Mouse (Mus musculus) hindbrain, postnatal 0 days (tissue): ENCODE data around the gene Fahd1. TPM values are rescaled to one million over a fixed set of nuclear protein-coding genes. Genes with fewer than 3 reads are reported as not detected.
A peak's percentile ranks its signal among the peaks of the same experiment; 100 is the strongest.

Source experiments
- ATAC-seq: fragments of 200-750 bp; cut with Nextera tagmentation; 2 replicates; pipeline ENCODE4 v1.8.0; 2017; ENCODE audit warnings: mild to moderate bottlenecking, moderate TSS enrichment, moderate library complexity
- DNase-seq: peaks from one replicate; pipeline ENCODE4 v3.0.0-alpha.2; 2015; ENCODE audit warnings: low spot score
- H3K27ac ChIP-seq: fragments of 300-500 bp; sonication (generic); 2 replicates; pipeline ENCODE4 v1.5.1; 2014; ENCODE audit warnings: mild to moderate bottlenecking
- H3K27me3 ChIP-seq: fragments of 300-500 bp; sonication (generic); 2 replicates; pipeline ENCODE4 v1.6.1; 2014; ENCODE audit warnings: low read length, mixed read lengths; ENCODE audit not compliant: insufficient read depth
- H3K36me3 ChIP-seq: fragments of 300-500 bp; sonication (generic); 2 replicates; pipeline ENCODE4 v1.6.1; 2014; ENCODE audit warnings: low read length, mixed read lengths; ENCODE audit not compliant: insufficient read depth
- H3K4me1 ChIP-seq: fragments of 300-500 bp; sonication (generic); 2 replicates; pipeline ENCODE4 v1.6.1; 2014; ENCODE audit warnings: antibody characterized with exemption, low read length, mixed read lengths; ENCODE audit not compliant: insufficient read depth
- H3K4me2 ChIP-seq: fragments of 300-500 bp; sonication (generic); 2 replicates; pipeline ENCODE4 v1.6.1; 2014; ENCODE audit warnings: low read depth, mild to moderate bottlenecking, low read length, moderate library complexity, mixed read lengths
- H3K4me3 ChIP-seq: fragments of 300-500 bp; sonication (generic); 2 replicates; pipeline ENCODE4 v1.5.1; 2014; ENCODE audit warnings: low read length
- H3K9ac ChIP-seq: fragments of 300-500 bp; sonication (generic); replicated peaks from 2 replicates; pipeline ENCODE4 v1.6.1; 2014; ENCODE audit warnings: mild to moderate bottlenecking, low read length, moderate library complexity, mixed read lengths
- H3K9me3 ChIP-seq: fragments of 300-500 bp; sonication (generic); 2 replicates; pipeline ENCODE4 v1.6.1; 2016; ENCODE audit warnings: low read length, mixed read lengths
- CTCF ChIP-seq: IDR thresholded peaks from 2 replicates; pipeline ENCODE4 v1.5.1; 2016; ENCODE audit warnings: antibody characterized with exemption, control low read depth, low read depth
- WGBS: fragments of 180-500 bp; shearing (Covaris S2); extraction: QIAGEN DNeasy Blood & Tissue Kit; methylation state at CpG from one replicate; pipeline ENCODE4 v1.1.7; 2014; 5-methylcytosine and 5-hydroxymethylcytosine counted together
- polyA plus RNA-seq: library from polyadenylated mRNA; unstranded; fragments of >200 nt; fragmentation: Nextera tagmentation; extraction: Ambion mirVana; gene quantifications from 2 replicates; pipeline ENCODE4 v1.2.1, GENCODE M21; 2015
- total RNA-seq: library from RNA; depleted of rRNA; stranded (reverse); fragments of >200 nt; gene quantifications from 2 replicates; pipeline ENCODE4 v1.2.3, GENCODE M21; 2014; rRNA removed

Gene Fahd1
- total RNA-seq (16.6 and 25.7 TPM in 2 replicates), polyA plus RNA-seq (20.2 and 22.2 TPM in 2 replicates)

DNA sequence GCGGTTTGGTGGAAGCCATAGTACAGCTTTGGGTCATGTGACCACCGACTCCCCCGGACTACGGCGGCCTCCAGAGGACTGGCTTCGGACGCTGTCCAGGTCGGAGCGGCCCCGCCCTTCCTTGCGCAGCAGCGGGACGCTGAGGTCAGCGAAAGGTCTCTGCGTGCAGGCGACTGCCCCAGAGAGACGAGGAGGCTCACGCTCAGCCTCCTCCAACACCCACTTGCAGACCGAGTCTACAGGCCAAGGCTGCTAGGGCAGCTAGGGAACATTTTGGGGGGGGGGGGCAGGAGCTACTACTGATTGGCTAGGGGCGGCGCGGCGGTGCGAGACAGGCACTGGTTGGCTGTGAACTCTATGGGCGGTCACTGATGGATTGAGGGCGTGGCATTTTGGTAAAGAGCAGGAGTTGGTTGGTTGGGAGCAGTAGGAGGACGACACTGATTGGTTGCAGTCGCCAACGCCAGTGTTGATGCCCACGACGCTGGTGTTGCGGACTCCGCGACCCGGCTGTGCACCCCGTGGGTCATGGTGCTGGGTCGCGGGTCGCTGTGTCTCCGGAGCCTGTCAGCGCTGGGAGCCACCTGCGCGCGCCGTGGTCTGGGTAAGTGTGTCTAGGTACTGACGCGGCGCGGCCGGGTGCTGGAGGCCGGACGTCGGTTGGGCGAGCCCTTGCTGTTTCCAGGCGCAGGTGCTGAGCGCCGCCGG, at the start of gene Fahd1:
Gene Fahd1 (minus strand): TSS at position 300 of the 708 bp plus-strand sequence.
- peak; percentile 98 for DNase-seq
- TF ChIP-seq CTCF = no peak
- Histone ChIP-seq H3K27ac (peak within 1 kb of the TSS; percentile 90), H3K4me2 (peak within 1 kb of the TSS; percentile 82), H3K4me1 (peaks cover 14% of the 10 kb centered on the region), H3K4me3 (peak within 1 kb of the TSS; percentile 85), H3K9ac (peak within 1 kb of the TSS; percentile 63), H3K36me3 (peaks cover 7% of the 10 kb centered on the region), H3K9me3 (no peaks in the 10 kb centered on the region), H3K27me3 (no peaks in the 10 kb centered on the region)
- peak; percentile 99 for ATAC-seq
- WGBS = under 1% methylated on average over 58 of the region's 58 CpGs

DNA sequence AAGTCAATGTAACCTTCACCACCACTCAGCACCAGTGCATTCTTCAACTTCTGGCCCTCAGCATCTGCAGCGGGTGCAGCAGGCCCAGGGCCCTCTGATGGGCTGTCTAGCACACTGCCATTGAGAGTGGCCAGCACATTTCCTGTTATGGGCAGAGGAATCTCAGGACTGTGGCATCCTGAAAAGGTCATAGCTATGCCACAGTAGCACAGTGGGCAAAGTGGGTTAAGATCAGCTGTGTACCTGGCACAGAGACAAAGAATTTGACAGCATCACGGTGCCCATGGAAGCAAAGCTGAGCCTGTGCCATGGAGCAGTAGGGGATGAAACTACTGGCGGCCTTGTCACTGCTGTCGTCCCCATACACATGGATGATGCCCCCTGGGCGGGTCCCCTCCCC, 49.0 kb upstream of the Fahd1 start:
- Histone ChIP-seq H3K36me3 (peaks cover 63% of the 10 kb centered on the region), H3K4me3 (no peak overlapping the region), H3K4me2 (no peak overlapping the region), H3K4me1 (peaks cover 13% of the 10 kb centered on the region), H3K9ac (no peak overlapping the region), H3K27me3 (no peaks in the 10 kb centered on the region), H3K9me3 (no peaks in the 10 kb centered on the region), H3K27ac (no peak overlapping the region)
- WGBS = 69% methylated on average over 5 of the region's 5 CpGs
- DNase-seq (no peak), ATAC-seq (no peak)
- TF ChIP-seq CTCF = no peak

DNA sequence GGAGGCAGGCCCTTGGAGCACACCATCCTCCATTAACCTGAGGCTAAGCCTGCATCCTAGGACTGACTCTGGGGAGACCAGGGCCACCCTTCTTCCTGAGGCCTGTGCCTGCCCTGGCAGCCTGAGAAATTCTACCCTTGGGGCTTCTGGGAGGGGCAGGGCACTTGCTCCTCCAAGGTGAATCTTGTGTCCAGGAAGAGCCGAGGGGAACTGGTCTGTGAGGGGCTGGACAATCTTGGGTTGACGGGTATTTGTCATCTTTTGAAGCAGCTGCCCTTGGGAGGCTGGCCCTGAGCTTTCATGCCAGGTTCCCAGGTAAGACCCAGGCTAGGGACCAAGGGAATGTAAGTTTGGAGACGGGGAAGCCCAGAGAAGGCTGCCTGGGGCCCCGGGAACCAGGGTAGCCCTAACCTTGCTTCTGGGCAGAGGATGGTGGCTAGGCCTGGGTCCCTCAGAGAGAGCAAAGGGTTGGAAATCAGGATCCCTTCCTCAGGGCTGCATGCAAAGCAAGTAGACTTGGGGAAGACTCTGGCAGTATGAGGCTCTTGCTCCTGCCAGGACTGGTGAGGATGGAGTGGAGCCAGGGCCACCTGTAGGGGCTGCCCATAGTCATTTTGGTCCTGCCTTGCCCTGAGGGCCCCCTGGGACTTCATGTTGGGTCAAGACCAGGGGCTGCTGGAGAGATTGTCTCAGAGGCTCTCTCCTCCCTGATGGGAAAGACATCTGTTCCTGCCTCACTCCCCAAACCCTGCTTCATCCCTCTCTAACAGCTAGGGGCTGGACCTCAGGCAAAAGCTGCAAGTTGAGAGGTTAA, 48.1 kb upstream of the Fahd1 start:
- Histone ChIP-seq H3K4me1 (peaks cover 19% of the 10 kb centered on the region), H3K27me3 (no peaks in the 10 kb centered on the region), H3K9ac (peak overlapping the region; percentile 17; the same call in 1 of the 2 replicates), H3K9me3 (no peaks in the 10 kb centered on the region), H3K4me3 (no peak overlapping the region), H3K27ac (peak overlapping the region; percentile 93; the same call in 1 of the 2 replicates), H3K36me3 (peaks cover 55% of the 10 kb centered on the region), H3K4me2 (no peak overlapping the region)
- no peak for TF ChIP-seq CTCF
- WGBS = 88% methylated on average over 4 of the region's 4 CpGs
- DNase-seq (no peak), ATAC-seq (no peak)

DNA sequence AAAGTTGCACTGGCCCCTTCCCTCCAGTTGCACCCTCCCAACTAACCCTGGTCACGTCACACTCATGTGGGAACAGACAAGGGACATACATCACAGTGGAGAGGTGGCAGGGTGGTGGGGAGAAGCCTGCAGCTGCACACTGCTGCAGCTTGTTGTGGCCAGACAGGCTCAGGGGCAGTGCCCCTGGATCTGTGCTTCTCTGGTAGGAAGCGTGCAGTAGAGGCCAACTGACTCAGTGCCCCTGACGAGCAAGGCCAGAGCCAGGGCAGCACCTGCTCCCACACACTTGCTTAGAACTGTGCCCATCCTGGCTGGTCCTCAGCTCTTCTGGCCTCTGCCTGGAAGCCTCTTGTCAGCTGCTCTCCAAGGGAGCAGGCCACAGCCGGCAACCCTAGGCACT, 47.4 kb upstream of the Fahd1 start:
- Histone ChIP-seq H3K4me3 (peak overlapping the region; percentile 91; the same call in 1 of the 2 replicates), H3K9me3 (no peaks in the 10 kb centered on the region), H3K4me1 (peaks cover 19% of the 10 kb centered on the region), H3K4me2 (peak overlapping the region; percentile 99), H3K27ac (peak overlapping the region; percentile 93; the same call in 1 of the 2 replicates), H3K36me3 (peaks cover 55% of the 10 kb centered on the region), H3K9ac (peak overlapping the region; percentile 95; the same call in 1 of the 2 replicates), H3K27me3 (no peaks in the 10 kb centered on the region)
- no peak for ATAC-seq
- 64% methylated on average over 4 of the region's 4 CpGs for WGBS
- no peak for DNase-seq
- no peak for TF ChIP-seq CTCF

DNA sequence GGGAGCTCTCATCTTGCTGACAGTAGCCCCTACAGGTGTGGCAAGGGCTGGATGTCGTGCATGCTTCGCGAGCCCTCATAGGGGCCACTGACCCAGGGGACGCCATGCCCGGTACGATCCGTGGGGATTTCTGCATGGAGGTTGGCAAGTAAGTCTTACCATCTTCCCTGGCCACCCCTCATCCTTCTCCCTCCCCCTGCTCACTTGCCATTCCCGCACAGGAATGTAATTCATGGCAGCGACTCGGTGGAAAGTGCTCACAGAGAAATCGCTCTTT, 46.8 kb upstream of the Fahd1 start:
- peak overlapping the region; percentile 91 for H3K4me3 ChIP-seq
- no peak; the same call in 1 of the 2 replicates for ATAC-seq
- H3K9me3 ChIP-seq = no peaks in the 10 kb centered on the region
- no peak for DNase-seq
- TF ChIP-seq CTCF = no peak
- peak overlapping the region; percentile 93 for H3K27ac ChIP-seq
- H3K4me2 ChIP-seq = peak overlapping the region; percentile 99
- H3K36me3 ChIP-seq = peaks cover 49% of the 10 kb centered on the region
- H3K9ac ChIP-seq = peak overlapping the region; percentile 95
- H3K27me3 ChIP-seq = no peaks in the 10 kb centered on the region
- 25% methylated on average over 11 of the region's 11 CpGs for WGBS
- H3K4me1 ChIP-seq = peaks cover 19% of the 10 kb centered on the region

DNA sequence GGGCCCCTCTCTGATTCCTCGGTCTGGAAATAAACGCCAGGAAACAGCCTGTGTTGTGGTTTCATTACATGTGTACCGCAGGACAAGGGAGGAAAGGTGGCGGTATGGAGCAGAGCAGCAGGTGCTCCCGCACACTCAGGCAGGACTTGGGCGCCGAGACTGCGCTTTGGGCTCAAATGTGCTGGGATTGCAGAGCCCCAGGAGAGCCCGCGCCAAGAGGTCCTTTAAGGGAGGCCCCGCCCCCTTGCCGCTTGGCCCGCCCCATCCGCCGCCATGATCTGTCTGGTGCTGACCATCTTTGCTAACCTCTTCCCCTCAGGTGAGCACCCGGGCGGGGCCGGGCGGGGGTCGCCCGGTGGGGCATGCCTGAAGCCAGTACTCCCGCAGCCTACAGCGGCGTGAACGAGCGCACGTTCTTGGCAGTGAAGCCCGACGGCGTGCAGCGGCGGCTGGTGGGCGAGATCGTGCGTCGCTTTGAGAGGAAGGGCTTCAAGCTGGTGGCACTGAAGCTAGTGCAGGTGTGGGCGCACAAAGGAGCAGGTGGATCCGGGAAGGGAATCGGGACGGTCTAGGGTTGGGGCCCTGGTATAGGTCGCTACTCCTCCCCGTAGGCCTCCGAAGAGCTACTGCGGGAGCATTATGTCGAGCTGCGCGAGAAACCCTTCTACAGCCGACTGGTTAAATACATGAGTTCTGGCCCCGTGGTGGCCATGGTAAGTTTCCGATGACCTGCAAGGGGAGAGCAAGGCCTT, 46.3 kb upstream of the Fahd1 start, which contains the start of gene Nme3:
Gene Nme3 (plus strand): TSS at position 260 of the 752 bp plus-strand sequence.
- peak; percentile 56 for TF ChIP-seq CTCF
- Histone ChIP-seq H3K4me3 (peak within 1 kb of the TSS; percentile 91), H3K4me1 (peaks cover 19% of the 10 kb centered on the region), H3K9ac (peak within 1 kb of the TSS; percentile 95), H3K36me3 (peaks cover 43% of the 10 kb centered on the region), H3K27ac (peak within 1 kb of the TSS; percentile 93), H3K4me2 (peak within 1 kb of the TSS; percentile 99), H3K27me3 (no peaks in the 10 kb centered on the region), H3K9me3 (no peaks in the 10 kb centered on the region)
- ATAC-seq (peak; percentile 67), DNase-seq (peak; percentile 82)
- WGBS = 1% methylated on average over 50 of the region's 50 CpGs
